Mouse (Mus musculus): ENCODE data around the gene Sdccag8. TPM values are rescaled to one million over a fixed set of nuclear protein-coding genes. Genes with fewer than 3 reads are reported as not detected.

The Sdccag8 gene
- polyA plus RNA-seq, 1 experiment from 2014 or later = 25.7 TPM

DNA sequence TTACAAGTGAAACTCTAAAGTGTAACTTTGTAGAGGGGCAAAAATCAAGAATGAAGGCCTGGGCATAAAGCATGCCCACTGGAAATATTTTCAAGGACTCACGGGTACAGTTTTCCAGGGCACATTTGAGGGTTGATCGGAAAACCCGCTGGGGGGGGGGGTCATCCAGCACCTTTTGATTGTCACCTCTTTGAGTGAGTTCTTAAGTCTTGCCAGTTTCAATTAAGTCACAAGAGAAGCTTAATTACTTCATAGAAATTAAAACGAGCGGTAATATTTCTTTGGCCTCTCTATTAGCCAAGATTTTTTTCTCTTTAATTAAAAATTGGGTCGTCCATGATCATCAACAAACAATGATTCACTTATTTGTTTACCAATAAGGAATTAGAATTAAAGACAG lies 182.8 kb downstream of the Sdccag8 start:
- Histone ChIP-seq H3K27ac (peak overlapping the region; percentile 79), H3K4me2 (peak overlapping the region; percentile 51), H3K36me3 (no peaks in the 10 kb centered on the region), H3K9ac (0 out of 2 replicates have a peak overlapping the region, but pooled peaks have one; percentile 29), H3K4me1 (replicated peaks) (peaks cover 82% of the 10 kb centered on the region), H3K9me3 (no peaks in the 10 kb centered on the region), H3K27me3 (no peaks in the 10 kb centered on the region), H3K4me3 (no peak overlapping the region)
- ATAC-seq (ENCODE audit: low FRiP score) = no peak
- WGBS = 25% methylated on average over 6 of the region's 6 CpGs

DNA sequence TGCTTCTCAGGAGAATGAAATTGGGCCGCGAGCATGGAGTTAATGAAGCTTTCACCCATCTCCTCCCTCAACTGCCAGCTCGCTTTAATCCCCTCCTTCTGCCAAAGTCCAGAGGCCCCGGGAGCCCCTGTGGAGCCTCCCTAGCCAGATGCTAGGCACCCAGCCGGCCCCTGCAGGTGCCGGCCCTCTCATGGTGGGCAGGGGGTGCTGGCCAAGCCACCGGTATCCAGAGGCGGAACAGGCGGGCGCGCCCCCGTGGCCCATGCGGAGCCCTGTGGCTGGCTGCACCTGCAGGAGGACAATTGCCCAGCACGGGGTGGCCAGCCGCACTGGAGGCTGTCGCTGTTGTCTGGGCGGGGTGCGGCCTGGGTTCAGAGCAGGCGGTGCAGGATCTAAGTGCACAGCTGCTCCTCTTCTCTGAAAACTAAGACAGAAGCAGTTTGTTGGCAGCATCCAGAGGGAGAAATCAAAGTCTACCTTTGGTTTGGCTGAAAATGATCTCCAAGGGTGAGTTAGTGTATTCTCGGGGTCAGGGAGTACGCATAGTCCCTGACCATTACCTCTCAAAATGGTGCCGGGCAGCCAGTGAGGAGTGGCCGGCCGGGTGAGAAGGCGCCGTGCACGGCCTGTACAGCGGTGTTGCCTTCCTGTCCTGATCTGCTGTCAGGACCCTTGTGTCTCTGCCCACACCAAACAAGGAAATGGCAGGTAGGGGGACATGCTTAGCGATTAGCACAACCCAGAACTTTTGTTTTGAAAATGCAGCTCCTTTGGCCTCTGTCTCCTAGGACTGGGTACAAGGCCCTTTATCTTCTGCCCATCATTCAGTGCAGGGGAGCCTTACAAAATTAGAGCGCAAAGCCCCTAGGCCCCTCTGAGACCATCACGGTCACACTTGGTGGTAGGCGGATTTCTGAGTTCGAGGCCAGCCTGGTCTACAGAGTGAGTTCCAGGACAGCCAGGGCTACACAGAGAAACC lies 183.5 kb downstream of the Sdccag8 start:
- H3K4me2 ChIP-seq = peak overlapping the region; percentile 51
- H3K9me3 ChIP-seq = no peaks in the 10 kb centered on the region
- H3K4me1 ChIP-seq (replicated peaks) = peaks cover 79% of the 10 kb centered on the region
- peak overlapping the region; percentile 19 for H3K4me3 ChIP-seq
- WGBS = 19% methylated on average over 33 of the region's 33 CpGs
- H3K27ac ChIP-seq = peak overlapping the region; percentile 79
- H3K27me3 ChIP-seq = no peaks in the 10 kb centered on the region
- peak; percentile 19; the same call in 1 of the 2 replicates for ATAC-seq (ENCODE audit: low FRiP score)
- no peaks in the 10 kb centered on the region for H3K36me3 ChIP-seq
- H3K9ac ChIP-seq = peak overlapping the region; percentile 67

GRCm38 (mm10) chr1:176999011-176999410 lies 184.6 kb downstream of the Sdccag8 start:
- whole genome bisulfite sequencing = 15% methylated on average over 6 of the region's 6 CpGs
- H3K4me2 ChIP-seq = 0 out of 2 replicates have a peak overlapping the region, but pooled peaks have one; percentile 17
- H3K36me3 ChIP-seq = no peaks in the 10 kb centered on the region
- H3K27ac ChIP-seq = peak overlapping the region; percentile 71
- no peak overlapping the region for H3K4me3 ChIP-seq
- H3K9me3 ChIP-seq = no peaks in the 10 kb centered on the region
- H3K9ac ChIP-seq = no peak overlapping the region
- peak; percentile 59 for ATAC-seq (ENCODE audit: low FRiP score)
- H3K4me1 ChIP-seq (replicated peaks) = peaks cover 79% of the 10 kb centered on the region
- no peaks in the 10 kb centered on the region for H3K27me3 ChIP-seq

DNA sequence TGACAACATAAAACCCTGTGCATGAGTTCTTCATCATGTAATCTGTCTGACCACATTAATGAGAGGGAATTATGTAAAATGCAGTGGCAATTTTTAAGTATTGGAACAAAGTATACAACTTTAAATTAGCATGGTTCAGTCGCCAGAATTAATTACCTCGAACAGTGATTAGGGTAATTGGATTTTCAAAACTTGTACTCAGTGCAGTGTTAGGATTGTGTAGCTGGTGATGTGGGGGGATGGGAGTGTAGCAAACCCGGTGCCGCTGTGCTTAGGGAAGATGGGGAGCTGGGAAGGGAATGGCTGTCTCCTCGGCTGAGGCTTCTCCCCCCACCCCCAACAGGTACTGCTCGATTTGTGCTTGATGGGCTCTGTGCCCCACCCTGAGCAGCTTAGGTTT lies 188.5 kb downstream of the Sdccag8 start:
- no peaks in the 10 kb centered on the region for H3K9me3 ChIP-seq
- no peaks in the 10 kb centered on the region for H3K36me3 ChIP-seq
- H3K27me3 ChIP-seq = no peaks in the 10 kb centered on the region
- WGBS = 59% methylated on average over 6 of the region's 6 CpGs
- no peak overlapping the region for H3K9ac ChIP-seq
- H3K27ac ChIP-seq = no peak overlapping the region
- H3K4me1 ChIP-seq (replicated peaks) = peaks cover 51% of the 10 kb centered on the region
- no peak overlapping the region for H3K4me3 ChIP-seq
- H3K4me2 ChIP-seq = no peak overlapping the region
- no peak for ATAC-seq (ENCODE audit: low FRiP score)

DNA sequence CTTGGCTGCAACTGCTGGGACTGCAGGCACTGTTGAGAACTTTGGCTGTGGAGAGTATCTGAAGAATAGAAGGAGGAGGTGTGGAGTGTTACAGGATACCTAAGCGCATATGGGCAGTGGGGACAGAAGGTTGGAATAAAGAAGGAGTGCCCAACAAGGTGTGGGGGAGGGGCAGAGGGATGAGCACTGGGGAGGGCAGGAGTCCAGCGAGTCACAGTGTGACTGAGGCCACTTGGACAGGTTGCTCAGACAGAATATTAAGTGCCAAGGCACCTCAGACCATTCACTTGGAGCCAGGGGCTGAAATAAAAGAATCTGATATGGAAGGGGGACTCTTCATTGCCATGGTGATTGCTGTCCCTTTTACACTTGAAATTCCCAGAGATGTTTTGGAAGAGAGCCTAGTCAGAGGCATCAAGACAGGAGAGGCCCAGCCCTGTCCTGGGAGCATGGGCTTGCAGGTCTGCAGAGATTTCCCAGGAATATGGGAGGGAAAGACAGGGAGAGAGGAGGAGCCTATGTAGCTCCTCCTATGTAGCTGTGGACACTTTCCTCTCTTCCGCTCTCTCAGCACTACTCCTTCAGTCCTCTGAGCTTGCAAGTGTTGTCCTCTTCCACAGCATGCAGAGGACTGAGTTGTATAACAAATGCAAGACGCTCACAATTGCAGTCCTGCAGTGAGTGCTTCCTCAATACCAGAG lies 189.7 kb downstream of the Sdccag8 start:
- WGBS = 61% methylated on average over 4 of the region's 4 CpGs
- Histone ChIP-seq H3K4me3 (no peak overlapping the region), H3K4me1 (replicated peaks) (peaks cover 40% of the 10 kb centered on the region)

GRCm38 (mm10) chr1:177007405-177007804 lies 192.9 kb downstream of the Sdccag8 start:
- Histone ChIP-seq H3K4me1 (replicated peaks) (peaks cover 50% of the 10 kb centered on the region), H3K9me3 (no peaks in the 10 kb centered on the region), H3K36me3 (no peaks in the 10 kb centered on the region), H3K27me3 (no peaks in the 10 kb centered on the region), H3K4me2 (no peak overlapping the region), H3K27ac (no peak overlapping the region), H3K4me3 (no peak overlapping the region), H3K9ac (no peak overlapping the region)
- ATAC-seq (ENCODE audit: low FRiP score) = no peak
- WGBS = 95% methylated on average over 3 of the region's 3 CpGs

More for the DNA sequence above, 189.7 kb downstream of the Sdccag8 start:
- H3K27ac ChIP-seq = peak overlapping the region; percentile 40
- ATAC-seq (ENCODE audit: low FRiP score) = peak; percentile 60
- no peaks in the 10 kb centered on the region for H3K27me3 ChIP-seq
- no peaks in the 10 kb centered on the region for H3K9me3 ChIP-seq
- H3K9ac ChIP-seq = no peak overlapping the region
- no peak overlapping the region for H3K4me2 ChIP-seq
- no peaks in the 10 kb centered on the region for H3K36me3 ChIP-seq

GRCm38 (mm10) chr1:177008777-177009176 lies 194.3 kb downstream of the Sdccag8 start:
- no peak overlapping the region for H3K27ac ChIP-seq
- no peak overlapping the region for H3K9ac ChIP-seq
- WGBS = 74% methylated on average over 1 of the region's 1 CpGs
- no peak for ATAC-seq (ENCODE audit: low FRiP score)
- H3K4me1 ChIP-seq (replicated peaks) = peaks cover 42% of the 10 kb centered on the region
- no peaks in the 10 kb centered on the region for H3K36me3 ChIP-seq
- H3K4me3 ChIP-seq = no peak overlapping the region
- no peak overlapping the region for H3K4me2 ChIP-seq
- H3K27me3 ChIP-seq = no peaks in the 10 kb centered on the region
- no peaks in the 10 kb centered on the region for H3K9me3 ChIP-seq

- Histone ChIP-seq H3K9me3 (no peaks in the 10 kb centered on the region), H3K27ac (peak overlapping the region; percentile 62), H3K9ac (no peak overlapping the region; the same call in 1 of the 2 replicates), H3K4me1 (replicated peaks) (peaks cover 33% of the 10 kb centered on the region), H3K4me2 (no peak overlapping the region), H3K4me3 (no peak overlapping the region), H3K27me3 (no peaks in the 10 kb centered on the region), H3K36me3 (no peaks in the 10 kb centered on the region)
- ATAC-seq (ENCODE audit: low FRiP score) = peak; percentile 23
- 15% methylated on average over 3 of the region's 3 CpGs for WGBS
Observed at GRCm38 (mm10) chr1:177010041-177010440, 195.6 kb downstream of the Sdccag8 start.

GRCm38 (mm10) chr1:177010607-177011302 lies 196.3 kb downstream of the Sdccag8 start:
- no peaks in the 10 kb centered on the region for H3K27me3 ChIP-seq
- WGBS = 39% methylated on average over 6 of the region's 6 CpGs
- peaks cover 34% of the 10 kb centered on the region for H3K4me1 ChIP-seq (replicated peaks)
- peak overlapping the region; percentile 35 for H3K9ac ChIP-seq
- H3K9me3 ChIP-seq = no peaks in the 10 kb centered on the region
- peak; percentile 18; the same call in 1 of the 2 replicates for ATAC-seq (ENCODE audit: low FRiP score)
- H3K4me2 ChIP-seq = no peak overlapping the region
- H3K27ac ChIP-seq = peak overlapping the region; percentile 62
- no peaks in the 10 kb centered on the region for H3K36me3 ChIP-seq
- no peak overlapping the region for H3K4me3 ChIP-seq

DNA sequence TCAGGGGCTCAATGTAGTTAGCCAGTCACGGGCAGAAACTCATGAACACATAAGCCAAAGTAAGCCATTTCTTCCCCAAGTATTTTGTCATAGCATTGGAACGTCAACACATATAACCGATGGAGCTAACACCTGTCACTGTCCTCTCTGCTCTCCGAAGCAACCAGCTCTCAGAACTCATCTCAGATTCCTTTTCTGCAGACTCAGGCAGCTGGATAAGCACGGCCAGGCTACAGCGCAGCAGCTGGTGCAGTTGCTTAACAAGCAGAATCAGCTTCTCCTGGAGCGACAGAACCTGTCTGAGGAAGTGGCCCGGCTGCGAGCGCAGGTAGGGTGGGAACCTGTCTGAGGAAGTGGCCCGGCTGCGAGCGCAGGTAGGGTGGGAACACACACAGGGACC lies 197.2 kb downstream of the Sdccag8 start:
- 0 out of 2 replicates have a peak overlapping the region, but pooled peaks have one; percentile 35 for H3K9ac ChIP-seq
- peaks cover 42% of the 10 kb centered on the region for H3K4me1 ChIP-seq (replicated peaks)
- WGBS = 82% methylated on average over 13 of the region's 13 CpGs
- H3K36me3 ChIP-seq = no peaks in the 10 kb centered on the region
- H3K4me2 ChIP-seq = no peak overlapping the region
- H3K27ac ChIP-seq = peak overlapping the region; percentile 62
- H3K27me3 ChIP-seq = no peaks in the 10 kb centered on the region
- ATAC-seq (ENCODE audit: low FRiP score) = no peak
- H3K9me3 ChIP-seq = no peaks in the 10 kb centered on the region
- no peak overlapping the region for H3K4me3 ChIP-seq

DNA sequence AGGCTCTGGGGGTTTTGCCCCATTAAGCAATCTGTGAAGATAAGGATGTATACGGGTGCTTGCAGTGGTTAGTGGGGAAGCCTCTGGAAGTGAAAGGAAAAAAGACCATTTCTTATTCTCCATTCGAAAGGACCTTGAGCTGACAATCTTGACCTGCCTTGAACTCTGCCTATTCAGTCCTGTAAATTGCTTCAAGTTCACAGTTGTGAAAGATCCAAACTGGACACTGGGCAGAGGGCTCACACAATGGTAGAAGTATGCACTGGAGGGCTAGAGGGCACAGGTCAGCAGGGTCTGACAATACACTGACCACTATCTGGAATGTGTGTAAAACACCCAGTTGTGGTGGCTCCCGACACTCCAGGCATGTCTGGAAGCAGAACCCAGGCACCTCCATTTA lies 198.3 kb downstream of the Sdccag8 start:
- H3K9me3 ChIP-seq = no peaks in the 10 kb centered on the region
- no peak for ATAC-seq (ENCODE audit: low FRiP score)
- H3K36me3 ChIP-seq = no peaks in the 10 kb centered on the region
- peaks cover 47% of the 10 kb centered on the region for H3K4me1 ChIP-seq (replicated peaks)
- H3K9ac ChIP-seq = no peak overlapping the region
- no peak overlapping the region for H3K27ac ChIP-seq
- H3K4me2 ChIP-seq = no peak overlapping the region
- WGBS = 21% methylated on average over 3 of the region's 3 CpGs
- no peak overlapping the region for H3K4me3 ChIP-seq
- no peaks in the 10 kb centered on the region for H3K27me3 ChIP-seq

- Histone ChIP-seq H3K4me2 (no peak overlapping the region), H3K9ac (no peak overlapping the region), H3K27me3 (no peaks in the 10 kb centered on the region), H3K27ac (no peak overlapping the region), H3K4me3 (no peak overlapping the region), H3K36me3 (no peaks in the 10 kb centered on the region), H3K4me1 (replicated peaks) (peaks cover 47% of the 10 kb centered on the region), H3K9me3 (no peaks in the 10 kb centered on the region)
- WGBS = 88% methylated on average over 1 of the region's 1 CpGs
- ATAC-seq (ENCODE audit: low FRiP score) = no peak
Observed at GRCm38 (mm10) chr1:177013313-177013712, 198.9 kb downstream of the Sdccag8 start.

Data from hindbrain, embryonic 13.5 days (tissue).